Mouse (Mus musculus): ENCODE results near the gene Vamp1.

GRCm38 (mm10) chr6:125244551-125244950 lies 29.2 kb downstream of the Vamp1 start:
- TF ChIP-seq POLR2AphosphoS5 (IDR thresholded peaks at IDR 0.05; ENCODE audit: insufficient replicate concordance, low read depth, low read length): no peak
- TF ChIP-seq CTCF (IDR thresholded peaks at IDR 0.05; ENCODE audit: low read depth, low read length): no peak
- no peak for TF ChIP-seq GATA1 (IDR thresholded peaks at IDR 0.05; ENCODE audit: borderline replicate concordance, low read length)
- no peak for TF ChIP-seq TAL1 (conservative IDR thresholded peaks at IDR 0.05; ENCODE audit: low read depth, low read length)
- no peak for TF ChIP-seq GATA2 (IDR thresholded peaks at IDR 0.05; ENCODE audit: borderline replicate concordance, low read depth, low read length)
